Mouse (Mus musculus) kidney, embryonic 16.5 days (tissue): Measurements from ENCODE around the gene Cycs. TPM values are rescaled to one million over a fixed set of nuclear protein-coding genes. Genes with fewer than 3 reads are reported as not detected.
"Not testable (repeated sequence)": the region's sequence is repeated elsewhere in the genome, so short reads cannot be mapped to it uniquely, and the experiment has no call there.

Experiments used
- ATAC-seq: fragments of 200-750 bp; cut with Nextera tagmentation; 2 replicates; pipeline ENCODE4 v1.8.0; 2017; ENCODE audit warnings: moderate TSS enrichment; ENCODE audit not compliant: low FRiP score, low TSS enrichment
- H3K27ac ChIP-seq: fragments of 300-500 bp; sonication (generic); 2 replicates; pipeline ENCODE4 v1.5.1; 2014; ENCODE audit warnings: low read length
- H3K27me3 ChIP-seq: fragments of 300-500 bp; sonication (generic); 2 replicates; pipeline ENCODE4 v1.6.1; 2014; ENCODE audit warnings: low read length, control low read depth, mixed read lengths; ENCODE audit not compliant: insufficient read depth
- H3K36me3 ChIP-seq: fragments of 300-500 bp; sonication (generic); 2 replicates; pipeline ENCODE4 v1.6.1; 2014; ENCODE audit warnings: low read length, control low read depth, mixed read lengths; ENCODE audit not compliant: insufficient read depth
- H3K4me1 ChIP-seq: fragments of 300-500 bp; sonication (generic); 2 replicates; pipeline ENCODE4 v1.6.1; 2014; ENCODE audit warnings: low read length, control low read depth, mixed read lengths; ENCODE audit not compliant: insufficient read depth
- H3K4me2 ChIP-seq: fragments of 300-500 bp; sonication (generic); replicated peaks from 2 replicates; pipeline ENCODE4 v1.6.1; 2014; ENCODE audit warnings: low read depth, low read length
- H3K4me3 ChIP-seq: fragments of 300-500 bp; sonication (generic); 2 replicates; pipeline ENCODE4 v1.5.1; 2014; ENCODE audit warnings: mild to moderate bottlenecking, low read length
- H3K9ac ChIP-seq: fragments of 300-500 bp; sonication (generic); replicated peaks from 2 replicates; pipeline ENCODE4 v1.6.1; 2014; ENCODE audit warnings: low read length
- H3K9me3 ChIP-seq: fragments of 300-500 bp; sonication (generic); 2 replicates; pipeline ENCODE4 v1.6.1; 2016; ENCODE audit warnings: low read length, control low read depth
- WGBS: fragments of 180-500 bp; shearing (Covaris S2); extraction: QIAGEN DNeasy Blood & Tissue Kit; methylation state at CpG from one replicate; pipeline ENCODE4 v1.1.7; 2014; 5-methylcytosine and 5-hydroxymethylcytosine counted together
- polyA plus RNA-seq: library from polyadenylated mRNA; unstranded; fragments of >200 nt; fragmentation: Nextera tagmentation; extraction: Ambion mirVana; gene quantifications from 2 replicates; pipeline ENCODE4 v1.2.1, GENCODE M21; 2015

The Cycs gene
- polyA plus RNA-seq, 1 experiment from 2014 or later: 74.4 TPM

DNA sequence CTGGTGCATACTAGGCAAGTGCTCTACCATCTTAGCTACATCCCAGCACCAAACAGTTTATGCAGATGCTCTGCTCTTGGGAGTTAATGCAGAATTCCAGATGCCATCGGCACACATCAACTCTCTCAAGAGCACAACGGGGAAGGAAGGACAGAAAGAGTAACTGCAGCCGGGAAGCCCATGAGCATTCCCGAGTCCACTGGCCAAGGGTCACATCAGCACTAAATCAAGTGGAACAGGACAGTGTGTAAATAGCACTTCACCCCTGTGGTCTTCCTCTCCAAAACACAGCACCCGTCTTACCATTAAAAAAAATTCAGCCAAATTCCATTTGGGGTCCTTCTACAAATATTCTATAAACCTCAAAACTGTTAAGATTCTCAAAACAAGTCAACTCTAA, 20.0 kb upstream of the Cycs start:
- Histone ChIP-seq H3K4me3 (no peak overlapping the region), H3K27ac (no peak overlapping the region), H3K9ac (no peak overlapping the region), H3K27me3 (no peaks in the 10 kb centered on the region), H3K9me3 (no peaks in the 10 kb centered on the region), H3K36me3 (no peaks in the 10 kb centered on the region), H3K4me1 (peaks cover 11% of the 10 kb centered on the region; the same call in 1 of the 2 replicates), H3K4me2 (no peak overlapping the region)
- WGBS: 17% methylated on average over 5 of the region's 5 CpGs
- ATAC-seq: no peak

DNA sequence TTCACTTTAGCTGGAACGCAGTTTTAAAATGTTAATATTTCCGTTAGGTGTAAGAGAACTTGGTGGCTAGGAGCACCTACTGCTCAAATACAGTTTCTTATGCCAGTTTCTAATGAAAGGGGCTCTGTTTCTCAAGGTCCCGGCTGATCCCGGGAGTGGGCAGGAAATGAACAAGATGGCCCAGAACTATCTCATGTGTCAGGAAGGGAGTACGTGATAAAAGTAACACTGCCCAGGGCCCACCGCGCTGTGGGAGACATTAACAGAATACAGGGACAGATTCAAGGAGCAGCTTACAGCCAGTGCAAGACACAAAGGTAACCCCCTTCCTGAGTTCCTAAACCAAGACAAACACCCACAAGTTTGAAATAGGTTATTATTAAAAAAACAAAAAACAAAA, 19.4 kb upstream of the Cycs start:
- whole genome bisulfite sequencing: 46% methylated on average over 7 of the region's 7 CpGs
- no peak for ATAC-seq

DNA sequence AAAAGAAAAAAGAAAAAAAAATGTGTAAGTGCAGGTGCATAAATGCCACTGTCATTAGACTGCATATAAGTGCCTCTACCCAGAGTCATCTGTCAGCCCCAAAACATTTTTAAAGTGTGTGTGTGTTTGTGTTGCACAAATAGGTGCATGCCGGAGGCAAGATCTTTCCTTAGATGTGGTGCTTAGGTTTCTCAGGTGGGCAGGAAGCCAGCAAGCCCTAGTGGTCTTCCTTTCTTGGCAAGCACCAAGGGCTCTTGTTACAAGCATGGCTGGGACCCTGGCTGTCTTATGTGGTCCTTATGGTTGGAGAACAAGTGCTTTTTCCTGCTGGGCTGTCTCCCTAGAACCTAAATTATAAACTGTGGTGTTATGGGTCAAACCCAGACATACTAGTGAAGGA, 5.3 kb upstream of the Cycs start:
- H3K9ac ChIP-seq: no peak overlapping the region
- peaks cover 4% of the 10 kb centered on the region; the same call in 1 of the 2 replicates for H3K4me1 ChIP-seq
- no peak for ATAC-seq
- H3K27me3 ChIP-seq: no peaks in the 10 kb centered on the region
- 88% methylated on average over 1 of the region's 1 CpGs for WGBS
- H3K4me2 ChIP-seq: no peak overlapping the region
- H3K9me3 ChIP-seq: no peaks in the 10 kb centered on the region
- H3K36me3 ChIP-seq: no peaks in the 10 kb centered on the region
- H3K27ac ChIP-seq: no peak overlapping the region
- no peak overlapping the region for H3K4me3 ChIP-seq

More for the DNA sequence above, 19.4 kb upstream of the Cycs start:
- H3K27me3 ChIP-seq: no peaks in the 10 kb centered on the region
- H3K4me3 ChIP-seq: no peak overlapping the region
- H3K4me1 ChIP-seq: peaks cover 11% of the 10 kb centered on the region; the same call in 1 of the 2 replicates
- H3K9me3 ChIP-seq: no peaks in the 10 kb centered on the region
- no peaks in the 10 kb centered on the region for H3K36me3 ChIP-seq
- H3K4me2 ChIP-seq: no peak overlapping the region
- no peak overlapping the region for H3K27ac ChIP-seq
- no peak overlapping the region for H3K9ac ChIP-seq

DNA sequence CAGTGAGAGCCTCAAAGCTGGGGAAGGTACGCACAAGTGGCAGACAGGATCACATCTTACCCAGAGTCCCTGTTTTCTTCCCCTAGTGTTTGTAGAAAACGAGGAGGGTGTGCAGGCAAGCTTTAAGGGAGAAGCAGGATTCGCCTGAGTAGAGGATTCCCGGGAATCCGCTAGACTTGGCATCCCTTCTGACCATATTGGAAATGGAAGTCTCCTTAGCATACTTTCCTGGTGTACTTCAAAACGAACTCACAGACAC, 588 bp upstream of the Cycs start:
- WGBS: 10% methylated on average over 6 of the region's 6 CpGs
- Histone ChIP-seq H3K27ac (peak overlapping the region; percentile 59), H3K4me2 (peak overlapping the region; percentile 51), H3K9me3 (no peaks in the 10 kb centered on the region), H3K36me3 (peaks cover 7% of the 10 kb centered on the region), H3K9ac (peak overlapping the region; percentile 81), H3K27me3 (no peaks in the 10 kb centered on the region), H3K4me1 (peaks cover 9% of the 10 kb centered on the region; the same call in 1 of the 2 replicates), H3K4me3 (peak overlapping the region; percentile 94)
- no peak for ATAC-seq

GRCm38 (mm10) chr6:50563651-50564050, 2.7 kb downstream of the Cycs start:
- Histone ChIP-seq H3K4me1 (peaks cover 9% of the 10 kb centered on the region; the same call in 1 of the 2 replicates), H3K4me3 (no peak overlapping the region), H3K27ac (no peak overlapping the region), H3K4me2 (no peak overlapping the region), H3K36me3 (peaks cover 7% of the 10 kb centered on the region), H3K9ac (no peak overlapping the region), H3K27me3 (no peaks in the 10 kb centered on the region), H3K9me3 (no peaks in the 10 kb centered on the region)
- no peak for ATAC-seq
- 97% methylated on average over 3 of the region's 3 CpGs for WGBS

GRCm38 (mm10) chr6:50562421-50562820, 3.9 kb downstream of the Cycs start:
- Histone ChIP-seq H3K4me2 (no peak overlapping the region), H3K27ac (no peak overlapping the region), H3K4me3 (no peak overlapping the region), H3K9ac (no peak overlapping the region), H3K4me1 (peaks cover 8% of the 10 kb centered on the region; the same call in 1 of the 2 replicates), H3K27me3 (no peaks in the 10 kb centered on the region), H3K9me3 (no peaks in the 10 kb centered on the region), H3K36me3 (peaks cover 7% of the 10 kb centered on the region)
- no peak for ATAC-seq
- WGBS: 88% methylated on average over 4 of the region's 4 CpGs

- H3K4me2 ChIP-seq: no peak overlapping the region
- H3K36me3 ChIP-seq: peaks cover 7% of the 10 kb centered on the region
- peaks cover 5% of the 10 kb centered on the region; the same call in 1 of the 2 replicates for H3K4me1 ChIP-seq
- H3K27me3 ChIP-seq: no peaks in the 10 kb centered on the region
- H3K4me3 ChIP-seq: no peak overlapping the region
- WGBS: 83% methylated on average over 1 of the region's 1 CpGs
- no peak for ATAC-seq
- H3K27ac ChIP-seq: no peak overlapping the region
- no peaks in the 10 kb centered on the region for H3K9me3 ChIP-seq
- H3K9ac ChIP-seq: no peak overlapping the region
Observed at GRCm38 (mm10) chr6:50560776-50561175, 5.6 kb downstream of the Cycs start.

DNA sequence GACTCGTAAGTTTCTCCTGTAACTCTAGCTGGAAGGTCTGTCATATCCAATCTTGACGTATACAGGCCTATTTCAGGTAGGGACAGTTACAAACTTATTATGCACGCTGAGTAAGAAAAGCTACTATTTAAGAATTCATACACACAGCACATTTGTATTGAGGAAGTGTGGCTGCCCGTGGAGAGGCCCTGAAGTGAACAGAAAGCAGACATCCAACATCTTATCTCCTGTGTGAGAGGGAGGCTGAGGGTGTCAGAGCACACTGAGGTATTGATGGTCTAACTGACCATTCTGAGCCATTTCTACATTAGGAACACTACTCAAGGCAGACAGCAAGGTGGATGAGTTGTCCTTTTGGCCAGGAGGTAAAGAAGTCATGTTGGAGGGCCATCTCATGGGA, 7.5 kb downstream of the Cycs start:
- no peak for ATAC-seq
- Histone ChIP-seq H3K27me3 (no peaks in the 10 kb centered on the region), H3K9ac (no peak overlapping the region), H3K4me3 (no peak overlapping the region), H3K4me2 (no peak overlapping the region), H3K4me1 (no peaks in the 10 kb centered on the region), H3K9me3 (no peaks in the 10 kb centered on the region), H3K36me3 (peaks cover 4% of the 10 kb centered on the region), H3K27ac (no peak overlapping the region)
- 90% methylated on average over 4 of the region's 4 CpGs for WGBS

GRCm38 (mm10) chr6:50557566-50557965, 8.8 kb downstream of the Cycs start:
- no peaks in the 10 kb centered on the region for H3K9me3 ChIP-seq
- no peak overlapping the region for H3K9ac ChIP-seq
- H3K27me3 ChIP-seq: no peaks in the 10 kb centered on the region
- H3K4me3 ChIP-seq: no peak overlapping the region
- H3K4me2 ChIP-seq: no peak overlapping the region
- no peak for ATAC-seq
- 91% methylated on average over 6 of the region's 6 CpGs for WGBS
- H3K27ac ChIP-seq: no peak overlapping the region
- no peaks in the 10 kb centered on the region for H3K36me3 ChIP-seq
- H3K4me1 ChIP-seq: no peaks in the 10 kb centered on the region

GRCm38 (mm10) chr6:50554223-50554622, 12.1 kb downstream of the Cycs start:
- not testable (repeated sequence) for H3K36me3 ChIP-seq, H3K9me3 ChIP-seq, H3K4me3 ChIP-seq, ATAC-seq, H3K27ac ChIP-seq, H3K9ac ChIP-seq, H3K4me1 ChIP-seq, H3K27me3 ChIP-seq, H3K4me2 ChIP-seq
- WGBS: 77% methylated on average over 2 of the region's 2 CpGs
